Mouse (Mus musculus) left cerebral cortex, postnatal 10 days (tissue): ENCODE data around the gene Gng7. TPM values are rescaled to one million over a fixed set of nuclear protein-coding genes. Genes with fewer than 3 reads are reported as not detected.

Source experiments
- DNase-seq, 2 experiments: peaks; one replicate each; pipeline ENCODE4 v3.0.0; 2021 to 2022; ENCODE audit warnings: low spot score in 2 of 2, mixed read lengths in 1 of 2; ENCODE audit errors: extremely low spot score in 1 of 2
- intact Hi-C: fragments of 180-260 bp; cut with DNase I; formaldehyde crosslinking; loops from one replicate; pipeline ENCODE4 v1.15.1; 2025
- total RNA-seq, 2 experiments: library from RNA; stranded (reverse); gene quantifications; 2 replicates each; pipeline ENCODE4 v1.2.3; 2021

The Gng7 gene
- total RNA-seq, 2 experiments from 2014 or later, result 127 to 166 TPM

DNA sequence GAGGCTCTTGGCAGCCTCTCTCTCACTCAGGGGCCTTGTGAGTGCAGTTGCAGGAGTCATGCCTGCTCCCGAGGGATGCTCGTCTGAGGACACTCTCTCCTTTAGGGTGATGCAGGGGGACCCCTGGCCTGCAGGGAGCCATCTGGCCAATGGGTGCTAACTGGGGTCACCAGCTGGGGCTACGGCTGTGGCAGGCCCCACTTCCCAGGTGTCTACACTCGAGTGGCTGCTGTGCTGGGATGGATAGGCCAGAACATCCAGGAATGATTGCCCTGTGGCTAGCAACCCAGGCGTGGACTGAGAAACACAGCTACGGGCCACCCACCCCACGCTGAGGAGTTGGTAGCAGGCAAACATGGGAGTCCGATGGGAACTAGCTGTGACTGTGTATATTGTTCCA lies 115.7 kb downstream of the Gng7 start:
- intact Hi-C loops, result no loop called here
- DNase-seq, result no peak

Other genes starting within 250 kb of the Gng7 start
- gene Sf3a2, start 216.7 kb downstream of the Gng7 start, total RNA-seq, result 10 to 100 TPM; 39.7 to 43.1 TPM
- gene Plekhj1, start 216.3 kb downstream of the Gng7 start, total RNA-seq, result 10 to 100 TPM; 57.0 to 62.1 TPM
- gene Amh, start 209.7 kb downstream of the Gng7 start, total RNA-seq, result 1 to 10 TPM; 1.7 to 2.0 TPM
- 1 to 10 TPM; 1.6 to 2.0 TPM for gene Jsrp1, start 201.4 kb downstream of the Gng7 start, total RNA-seq
- gene Oaz1, start 188.3 kb downstream of the Gng7 start, total RNA-seq, result 100 to 1,000 TPM; 414 to 433 TPM
- 10 to 100 TPM; 25.4 to 30.9 TPM for gene Lingo3, start 170.9 kb downstream of the Gng7 start, total RNA-seq
- gene Lsm7, start 159.7 kb downstream of the Gng7 start, total RNA-seq, result 10 to 100 TPM; 51.1 to 57.3 TPM
- 10 to 100 TPM; 81.5 to 90.2 TPM for gene Sppl2b, start 159.7 kb downstream of the Gng7 start, total RNA-seq
- under 1 TPM in 1 of 2 experiments, not detected in 1; 0.13 TPM for gene Tmprss9, start 143.1 kb downstream of the Gng7 start, total RNA-seq
- gene Timm13, start 114.0 kb downstream of the Gng7 start, total RNA-seq, result 100 to 1,000 TPM; 158 to 161 TPM
- gene Lmnb2, start 96.7 kb downstream of the Gng7 start, total RNA-seq, result 10 to 100 TPM; 20.4 to 21.3 TPM
- gene Gadd45b, start 84.9 kb downstream of the Gng7 start, total RNA-seq, result 10 to 100 TPM in 1 of 2 experiments, 1 to 10 TPM in 1; 8.2 to 10.4 TPM
- gene Diras1, start 10.7 kb upstream of the Gng7 start, total RNA-seq, result 100 to 1,000 TPM; 105 to 120 TPM
- 10 to 100 TPM; 65.2 to 67.8 TPM for gene Slc39a3, start 22.5 kb upstream of the Gng7 start, total RNA-seq
- gene Sgta, start 45.2 kb upstream of the Gng7 start, total RNA-seq, result 100 to 1,000 TPM; 187 to 196 TPM
- gene Thop1, start 55.1 kb upstream of the Gng7 start, total RNA-seq, result 10 to 100 TPM; 53.8 to 54.9 TPM
- gene Creb3l3, start 83.9 kb upstream of the Gng7 start, total RNA-seq, result under 1 TPM; 0.28 to 0.30 TPM
- gene Map2k2, start 91.0 kb upstream of the Gng7 start, total RNA-seq, result 100 to 1,000 TPM; 127 to 130 TPM
- 10 to 100 TPM; 38.7 to 42.6 TPM for gene Zbtb7a, start 120.3 kb upstream of the Gng7 start, total RNA-seq
- 10 to 100 TPM; 24.3 to 25.8 TPM for gene Pias4, start 153.0 kb upstream of the Gng7 start, total RNA-seq
- gene Eef2, start 161.7 kb upstream of the Gng7 start, total RNA-seq, result 1,000 to 10,000 TPM; 1,077 to 1,083 TPM
- 10 to 100 TPM; 64.1 to 72.7 TPM for gene Dapk3, start 168.1 kb upstream of the Gng7 start, total RNA-seq
- not detected for gene 4930442H23Rik, start 168.9 kb upstream of the Gng7 start, total RNA-seq
- gene Nmrk2, start 187.1 kb upstream of the Gng7 start, total RNA-seq, result not detected
- gene Atcay, start 215.9 kb upstream of the Gng7 start, total RNA-seq, result 100 to 1,000 TPM; 209 to 222 TPM
- 10 to 100 TPM; 62.2 to 63.5 TPM for gene Zfr2, start 218.2 kb upstream of the Gng7 start, total RNA-seq
- gene Matk, start 238.0 kb upstream of the Gng7 start, total RNA-seq, result 100 to 1,000 TPM; 223 to 225 TPM